Mouse (Mus musculus): ENCODE measurements around the gene Tmem141. TPM values are rescaled to one million over a fixed set of nuclear protein-coding genes. Genes with fewer than 3 reads are reported as not detected.

Gene Tmem141
- polyA plus RNA-seq (2017; shearing (Covaris generic)) = 1.1 TPM

GRCm38 (mm10) chr2:25621229-25622200 lies at the start of gene Tmem141:
Gene Tmem141, minus strand, starts transcription at chr2:25622005.

DNA sequence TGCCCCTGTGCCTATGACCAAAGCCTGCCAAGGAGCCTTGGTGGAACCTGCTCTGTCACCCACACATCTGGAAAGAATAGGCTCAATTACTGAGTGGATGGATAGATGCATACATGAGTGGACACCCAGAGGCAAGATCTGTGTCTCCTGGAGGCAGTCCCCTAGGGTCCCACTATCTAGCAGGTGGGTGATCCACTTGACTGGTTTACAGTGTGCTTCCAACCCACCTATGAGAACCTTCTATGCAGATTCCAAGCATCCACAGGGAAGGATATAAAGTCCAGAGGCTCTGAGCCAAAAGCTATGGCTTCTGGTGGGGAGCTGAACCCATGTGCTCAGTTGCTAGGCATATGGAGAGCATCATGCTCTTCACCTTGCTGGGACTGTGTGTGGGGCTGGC lies 35.8 kb upstream of the Tmem141 start, which contains the start of gene Lcn5:
Lcn5 (plus strand) TSS at position 301 of the 400 bp plus-strand sequence.

DNA sequence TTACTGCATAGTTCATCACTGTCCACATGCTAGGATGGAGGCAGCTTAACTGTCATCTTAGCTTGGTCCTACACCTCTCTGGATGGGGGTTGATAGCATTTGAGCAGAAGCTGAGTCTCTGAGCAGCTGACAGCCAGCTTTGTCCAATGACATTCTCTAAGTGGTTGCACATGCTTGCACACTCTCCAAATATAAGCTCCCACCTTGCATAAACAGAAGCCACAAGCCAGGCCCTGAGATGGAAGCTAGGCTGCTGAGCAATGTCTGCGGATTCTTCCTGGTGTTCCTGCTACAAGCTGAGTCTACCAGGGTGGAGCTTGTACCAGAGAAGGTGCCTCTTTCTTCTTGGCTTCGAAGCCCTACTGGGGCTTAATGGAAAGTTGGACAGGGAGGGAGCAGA lies 31.1 kb upstream of the Tmem141 start, which contains the start of gene Lcn8:
Lcn8 (plus strand) TSS at position 219 of the 400 bp plus-strand sequence.

DNA sequence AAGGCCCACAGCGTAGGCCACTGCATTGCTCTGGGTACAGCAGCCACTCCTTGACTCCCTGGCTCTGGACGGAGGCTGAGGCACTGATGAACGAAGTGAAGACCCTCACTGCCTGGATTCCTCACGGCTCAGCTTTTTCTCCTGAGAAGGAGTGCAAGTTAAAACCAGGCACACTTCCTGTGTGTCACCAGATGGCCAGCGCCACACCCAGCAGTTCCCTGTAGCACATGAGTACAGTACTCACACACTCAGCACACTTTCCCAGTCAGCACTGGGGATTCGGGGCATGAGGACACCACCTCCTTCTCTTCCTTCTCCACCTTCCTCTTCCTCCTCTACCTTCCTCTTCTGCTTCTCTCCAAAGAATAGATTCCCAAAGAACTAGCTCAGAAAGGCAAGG lies 6.0 kb upstream of the Tmem141 start, which contains the start of gene Fcna:
Fcna (minus strand) TSS at position 220 of the 400 bp plus-strand sequence.

GRCm38 (mm10) chr2:25617578-25617977 lies 4.2 kb downstream of the Tmem141 start, which contains the start of gene Ccdc183:
Gene Ccdc183, minus strand, starts transcription at chr2:25617678.

GRCm38 (mm10) chr2:25607761-25608622 lies 13.8 kb downstream of the Tmem141 start, which contains the start of gene Rabl6:
Gene Rabl6, minus strand, starts transcription at chr2:25608521.

GRCm38 (mm10) chr2:25581294-25581864 lies 40.4 kb downstream of the Tmem141 start, which contains the start of gene Ajm1:
Gene Ajm1, minus strand, starts transcription at chr2:25581757.

GRCm38 (mm10) chr2:25574579-25575431 lies 47.0 kb downstream of the Tmem141 start, which contains the start of the genes Mamdc4 and Phpt1:
Gene Mamdc4, minus strand, starts transcription at chr2:25574845.
Gene Phpt1, minus strand, starts transcription at chr2:25575224.

Other genes with a start within 250 kb of the Tmem141 start
- gene Sapcd2, start 249.7 kb downstream of the Tmem141 start, polyA plus RNA-seq (2017; shearing (Covaris generic)) = 0.87 TPM
- not detected for gene Entpd2, start 226.1 kb downstream of the Tmem141 start, polyA plus RNA-seq (2017; shearing (Covaris generic))
- 0.96 TPM for gene Npdc1, start 222.7 kb downstream of the Tmem141 start, polyA plus RNA-seq (2017; shearing (Covaris generic))
- gene Fut7, start 198.7 kb downstream of the Tmem141 start, polyA plus RNA-seq (2017; shearing (Covaris generic)) = 5.3 TPM
- 74.7 TPM for gene Abca2, start 193.3 kb downstream of the Tmem141 start, polyA plus RNA-seq (2017; shearing (Covaris generic))
- gene Clic3, start 165.2 kb downstream of the Tmem141 start, polyA plus RNA-seq (2017; shearing (Covaris generic)) = 3.2 TPM
- gene Paxx, start 160.9 kb downstream of the Tmem141 start, polyA plus RNA-seq (2017; shearing (Covaris generic)) = 112 TPM
- gene Ptgds, start 152.0 kb downstream of the Tmem141 start, polyA plus RNA-seq (2017; shearing (Covaris generic)) = not detected
- gene Lcn12, start 128.1 kb downstream of the Tmem141 start, polyA plus RNA-seq (2017; shearing (Covaris generic)) = not detected
- 110 TPM for gene Fbxw5, start 121.3 kb downstream of the Tmem141 start, polyA plus RNA-seq (2017; shearing (Covaris generic))
- gene C8g, start 120.3 kb downstream of the Tmem141 start, polyA plus RNA-seq (2017; shearing (Covaris generic)) = 9.6 TPM
- gene Traf2, start 75.1 kb downstream of the Tmem141 start, polyA plus RNA-seq (2017; shearing (Covaris generic)) = 80.4 TPM
- 341 TPM for gene Edf1, start 64.2 kb downstream of the Tmem141 start, polyA plus RNA-seq (2017; shearing (Covaris generic))
- 1.4 TPM for gene Mamdc4, start 47.2 kb downstream of the Tmem141 start, polyA plus RNA-seq (2017; shearing (Covaris generic))
- gene Phpt1, start 46.8 kb downstream of the Tmem141 start, polyA plus RNA-seq (2017; shearing (Covaris generic)) = 72.2 TPM
- 0.20 TPM for gene Ajm1, start 40.2 kb downstream of the Tmem141 start, polyA plus RNA-seq (2017; shearing (Covaris generic))
- gene Rabl6, start 13.5 kb downstream of the Tmem141 start, polyA plus RNA-seq (2017; shearing (Covaris generic)) = 51.6 TPM
- not detected for gene Ccdc183, start 4.3 kb downstream of the Tmem141 start, polyA plus RNA-seq (2017; shearing (Covaris generic))
- gene Fcna, start 6.0 kb upstream of the Tmem141 start, polyA plus RNA-seq (2017; shearing (Covaris generic)) = 2.9 TPM
- gene Lcn8, start 31.1 kb upstream of the Tmem141 start, polyA plus RNA-seq (2017; shearing (Covaris generic)) = not detected
- gene Lcn5, start 35.9 kb upstream of the Tmem141 start, polyA plus RNA-seq (2017; shearing (Covaris generic)) = not detected
- gene Lcn6, start 54.8 kb upstream of the Tmem141 start, polyA plus RNA-seq (2017; shearing (Covaris generic)) = not detected
- gene Lcn10, start 60.7 kb upstream of the Tmem141 start, polyA plus RNA-seq (2017; shearing (Covaris generic)) = 0.22 TPM
- not detected for gene Obp2a, start 78.0 kb upstream of the Tmem141 start, polyA plus RNA-seq (2017; shearing (Covaris generic))
- gene Bmyc, start 84.7 kb upstream of the Tmem141 start, polyA plus RNA-seq (2017; shearing (Covaris generic)) = 177 TPM
- not detected for gene Obp2b, start 115.0 kb upstream of the Tmem141 start, polyA plus RNA-seq (2017; shearing (Covaris generic))
- not detected for gene Lcn3, start 143.6 kb upstream of the Tmem141 start, polyA plus RNA-seq (2017; shearing (Covaris generic))
- not detected for gene Lcn11, start 155.0 kb upstream of the Tmem141 start, polyA plus RNA-seq (2017; shearing (Covaris generic))
- gene Gm13539, start 160.3 kb upstream of the Tmem141 start, polyA plus RNA-seq (2017; shearing (Covaris generic)) = not detected
- not detected for gene Glt6d1, start 193.8 kb upstream of the Tmem141 start, polyA plus RNA-seq (2017; shearing (Covaris generic))
- gene Lcn9, start 201.1 kb upstream of the Tmem141 start, polyA plus RNA-seq (2017; shearing (Covaris generic)) = not detected
- not detected for gene Sohlh1, start 225.2 kb upstream of the Tmem141 start, polyA plus RNA-seq (2017; shearing (Covaris generic))
- 0.12 TPM for gene Kcnt1, start 241.7 kb upstream of the Tmem141 start, polyA plus RNA-seq (2017; shearing (Covaris generic))